Mouse (Mus musculus) mesoderm, embryonic 11.5 days (tissue): ENCODE measurements around the gene Pibf1.
A peak's percentile ranks its signal among the peaks of the same experiment; 100 is the strongest.

Experiments
- DNase-seq: peaks from one replicate; pipeline ENCODE4 v3.0.0-alpha.2; 2012; ENCODE audit warnings: low read depth, low spot score

Pibf1 gene

DNA sequence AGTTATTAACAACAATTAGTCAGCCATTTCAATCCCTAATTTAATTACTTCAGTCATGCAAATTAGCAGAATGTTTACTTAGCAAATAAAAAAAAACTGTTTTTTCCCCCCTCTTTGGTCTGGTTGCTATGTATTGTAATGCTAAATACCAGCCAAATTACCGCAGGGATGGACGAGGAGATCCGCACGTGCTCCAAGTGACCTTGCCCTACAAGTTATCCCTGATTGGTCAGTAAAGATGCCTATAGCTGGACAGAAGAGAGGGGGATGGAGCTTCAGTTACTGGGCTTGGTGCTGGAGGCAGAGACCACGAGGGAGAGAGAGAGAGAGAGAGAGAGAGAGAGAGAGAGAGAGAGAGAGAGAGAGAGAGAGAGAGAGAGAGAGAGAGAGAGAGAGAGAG, 167.5 kb downstream of the Pibf1 start:
- DNase-seq: no peak

DNA sequence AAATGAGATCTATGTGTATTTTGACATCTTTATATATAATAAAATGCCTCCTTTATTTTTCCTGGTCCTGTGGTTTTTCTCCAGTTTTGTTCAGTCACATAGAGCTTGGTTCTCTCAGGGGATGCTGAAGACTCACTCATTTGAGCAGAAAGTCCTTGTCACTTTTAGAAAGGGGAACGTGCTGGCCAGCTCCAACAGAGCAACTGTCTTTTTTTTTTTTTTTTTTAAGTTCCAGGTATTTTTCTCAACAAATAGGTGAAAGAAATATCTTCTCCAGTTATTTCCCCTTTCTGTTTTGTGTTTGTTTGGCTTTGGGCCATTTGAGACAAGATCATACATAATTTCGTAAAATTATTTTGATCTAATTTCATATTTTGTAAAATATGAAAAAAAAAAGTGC, 174.8 kb downstream of the Pibf1 start:
- no peak for DNase-seq

DNA sequence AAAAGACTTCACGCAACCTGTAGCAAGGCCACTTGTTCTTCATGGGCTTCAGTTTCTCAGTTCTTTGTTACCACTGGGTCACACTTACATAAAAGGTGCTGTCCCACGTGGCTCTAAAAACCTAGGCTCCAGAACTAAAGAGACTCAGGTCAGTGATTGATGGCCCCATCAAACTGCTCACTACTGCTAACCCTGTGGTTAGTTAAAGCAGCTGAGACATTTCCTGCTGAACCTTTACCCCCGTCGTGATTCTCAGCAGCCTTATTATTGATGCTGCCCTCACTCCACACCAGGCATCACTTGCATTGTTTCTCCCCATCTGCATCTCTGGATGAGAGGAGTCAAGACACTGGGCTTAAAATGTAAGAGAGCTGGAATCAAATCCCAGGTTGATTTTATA, 176.6 kb downstream of the Pibf1 start:
- no peak for DNase-seq

DNA sequence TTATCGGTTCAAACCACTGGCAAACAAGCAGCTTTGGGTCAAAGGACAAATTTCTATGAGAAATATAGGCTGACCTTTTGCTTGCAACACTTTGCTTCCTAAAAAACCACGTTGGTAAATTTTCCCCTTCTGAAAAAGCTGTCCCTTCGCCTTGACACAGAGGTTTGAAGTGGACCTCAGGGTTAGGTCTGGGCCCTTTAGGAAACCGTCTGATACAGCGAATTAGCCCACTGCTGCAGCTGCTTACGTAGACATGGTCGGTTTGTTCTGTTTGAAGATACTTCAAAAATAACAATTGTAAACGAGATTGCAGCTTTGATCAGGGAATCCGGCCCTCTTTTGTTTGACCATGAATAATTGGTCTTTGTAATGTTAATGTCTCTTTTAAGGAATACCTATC, 179.1 kb downstream of the Pibf1 start:
- no peak for DNase-seq

DNA sequence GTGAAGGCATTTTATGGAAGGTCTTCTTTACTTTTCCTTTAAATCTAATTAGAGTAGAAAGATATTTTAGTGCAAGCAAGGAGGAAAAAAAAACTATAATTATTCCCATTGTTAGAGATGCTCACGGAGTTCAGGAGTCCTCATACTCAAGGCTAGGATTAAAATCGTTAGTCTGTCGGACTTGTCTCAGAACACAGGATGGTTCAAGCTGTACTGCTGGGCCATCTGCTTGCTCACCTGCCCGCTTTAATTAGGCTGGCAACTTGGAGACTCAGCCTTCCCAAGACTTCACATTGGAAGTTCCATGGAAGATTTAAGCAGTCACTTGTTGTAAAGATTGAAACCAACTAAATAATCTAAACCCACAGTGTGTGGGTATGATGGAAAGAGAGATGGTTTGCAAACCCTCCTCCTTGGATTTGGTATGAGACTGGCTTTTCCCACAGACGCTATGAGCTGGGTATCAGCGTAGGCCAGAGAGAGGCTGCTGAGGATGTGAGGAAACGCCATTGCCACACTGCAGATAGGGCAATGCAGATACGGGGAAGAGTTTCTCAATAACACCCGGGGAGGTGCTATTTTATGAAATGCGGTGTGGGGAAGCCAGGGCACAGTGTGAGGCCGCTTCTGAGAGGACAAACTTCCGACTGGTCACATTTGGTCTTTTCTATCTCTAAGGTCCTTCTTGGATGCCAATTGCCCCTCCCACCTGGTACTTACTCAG, 179.7 kb downstream of the Pibf1 start:
- DNase-seq: no peak

DNA sequence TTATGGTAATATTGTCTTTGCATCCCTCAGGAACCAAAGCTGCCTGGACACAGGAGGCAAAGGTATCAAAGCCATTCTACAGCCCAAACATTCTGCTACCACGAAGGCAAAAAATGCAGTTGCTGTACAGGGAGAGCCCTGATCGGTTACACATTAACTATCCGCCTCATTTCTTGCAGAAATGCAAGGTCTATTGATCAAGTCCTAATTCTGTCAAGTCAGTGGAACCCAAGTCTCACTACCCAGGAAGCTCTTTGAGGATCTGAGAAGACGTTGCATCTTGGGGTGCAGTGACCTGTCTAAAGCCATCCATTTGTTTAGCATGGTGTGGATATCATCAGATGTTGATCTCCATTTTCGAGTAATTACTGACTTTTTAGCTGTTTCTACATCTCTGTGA, 181.2 kb downstream of the Pibf1 start:
- DNase-seq: no peak

DNA sequence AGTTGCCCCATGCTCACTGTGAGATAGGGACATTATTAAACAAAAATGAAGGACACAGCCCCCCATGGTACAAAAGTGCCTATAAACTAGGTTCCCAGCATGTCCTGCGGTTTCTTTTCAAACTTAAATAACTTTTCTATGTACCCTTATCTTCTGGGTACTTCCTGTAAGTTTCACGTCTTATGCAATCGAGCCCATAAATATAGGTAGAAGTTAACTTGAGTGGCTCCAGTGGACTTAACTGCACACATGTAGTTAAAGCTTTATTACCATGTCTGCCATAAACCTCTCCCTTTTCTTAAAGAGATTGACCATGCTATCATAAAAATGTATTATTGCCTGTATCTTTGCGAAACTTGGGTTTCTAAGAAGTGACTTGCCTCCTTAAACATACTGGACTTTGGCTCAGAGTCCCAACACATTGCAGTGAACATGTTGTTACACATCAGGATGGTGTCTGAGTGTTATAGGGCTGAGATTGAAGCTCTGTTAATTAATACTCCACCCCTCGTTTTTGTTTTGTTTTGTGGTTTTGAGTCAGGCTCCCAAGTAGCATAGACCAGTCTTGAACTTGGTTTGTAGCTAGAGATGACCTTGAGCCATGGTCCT, 181.7 kb downstream of the Pibf1 start:
- no peak for DNase-seq

DNA sequence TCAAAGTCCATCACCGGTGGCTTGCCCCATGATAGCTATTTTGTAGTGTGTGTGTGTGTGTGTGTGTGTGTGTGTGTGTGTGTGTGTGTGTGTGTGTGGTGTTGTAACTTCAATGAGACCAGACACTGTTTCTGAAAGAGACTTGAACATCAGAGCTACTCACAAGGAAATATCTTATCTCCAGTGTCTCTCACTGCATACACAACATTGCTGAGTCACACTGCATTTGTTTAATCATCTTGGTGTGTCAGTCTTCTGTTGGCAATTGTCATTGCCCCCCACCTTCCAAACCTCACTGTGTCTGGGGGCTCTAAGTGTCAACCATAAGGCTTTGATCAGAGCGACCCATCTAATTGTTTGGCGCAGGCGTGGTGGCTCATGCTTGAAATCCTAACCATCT, 186.3 kb downstream of the Pibf1 start:
- no peak for DNase-seq

DNA sequence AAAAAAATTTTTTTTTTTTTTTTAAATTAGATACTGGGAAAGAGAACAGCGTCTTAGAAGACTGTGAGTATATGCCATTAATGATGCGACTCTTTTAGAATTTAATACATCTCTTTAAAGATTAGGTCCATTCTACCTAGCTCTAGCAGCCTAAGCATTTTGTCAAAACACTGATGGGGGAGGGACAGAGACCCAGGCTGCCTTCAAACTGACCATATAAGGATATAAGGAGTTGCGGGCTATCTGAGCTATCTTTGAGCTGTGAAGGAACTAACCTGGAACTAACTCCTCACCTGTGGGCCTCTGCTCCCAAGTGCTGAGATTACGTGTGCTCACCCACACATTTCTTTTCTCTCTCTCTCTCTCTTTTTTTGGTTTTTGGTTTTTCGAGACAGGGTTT, 193.0 kb downstream of the Pibf1 start:
- no peak for DNase-seq

DNA sequence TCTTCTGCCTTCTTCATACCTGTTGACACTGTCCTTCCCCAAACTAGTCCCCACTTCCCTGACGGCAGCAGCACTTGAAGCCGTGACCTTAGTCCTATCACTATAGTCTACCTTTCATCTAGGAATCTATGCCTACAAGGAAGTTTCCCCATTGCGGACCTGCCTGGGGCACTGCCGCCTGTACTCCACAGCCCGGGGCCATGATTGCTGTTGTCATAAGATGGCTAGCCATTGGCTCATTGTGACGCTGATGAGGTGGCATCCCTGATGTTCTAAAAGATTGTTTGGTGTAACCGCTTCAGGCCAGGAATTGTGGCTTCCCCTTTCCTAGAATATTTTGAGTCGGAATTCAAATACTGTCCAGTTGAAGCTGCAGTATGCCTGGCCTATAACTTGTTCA, 195.2 kb downstream of the Pibf1 start:
- DNase-seq: no peak

DNA sequence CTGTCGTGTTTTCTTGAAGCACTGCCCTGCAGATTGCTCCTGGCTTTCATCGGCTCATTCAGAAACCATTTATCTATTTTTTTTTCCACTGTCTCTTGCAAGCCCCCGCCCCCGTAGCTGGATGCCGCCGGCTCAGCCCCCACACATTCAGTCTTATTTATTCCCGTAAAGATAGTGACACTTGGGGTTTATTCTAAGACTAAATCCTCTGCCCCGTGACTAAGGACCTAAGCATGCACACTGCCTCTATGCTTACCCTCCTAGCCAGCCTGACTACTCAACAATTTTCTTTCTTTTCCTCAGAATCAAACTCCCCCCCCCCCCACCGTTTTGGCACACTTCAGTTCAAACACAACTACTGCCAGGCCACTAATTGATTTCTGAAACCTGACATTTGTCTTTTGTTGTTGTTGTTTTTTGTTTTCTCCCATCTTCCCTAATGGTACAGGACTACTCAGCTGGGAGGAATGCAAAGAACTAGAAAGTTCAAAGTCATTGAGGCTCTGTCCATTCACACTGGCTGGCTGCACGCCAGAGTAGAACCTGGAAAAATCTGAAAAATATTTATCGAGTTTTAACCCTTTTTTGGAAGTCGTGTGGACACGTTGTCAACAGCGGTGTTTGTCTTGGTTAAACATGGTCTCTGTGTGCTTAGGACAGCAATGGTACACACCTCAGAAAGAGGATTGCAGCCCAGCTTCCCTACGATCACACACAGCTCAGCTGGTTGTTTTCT, 196.6 kb downstream of the Pibf1 start:
- no peak for DNase-seq

DNA sequence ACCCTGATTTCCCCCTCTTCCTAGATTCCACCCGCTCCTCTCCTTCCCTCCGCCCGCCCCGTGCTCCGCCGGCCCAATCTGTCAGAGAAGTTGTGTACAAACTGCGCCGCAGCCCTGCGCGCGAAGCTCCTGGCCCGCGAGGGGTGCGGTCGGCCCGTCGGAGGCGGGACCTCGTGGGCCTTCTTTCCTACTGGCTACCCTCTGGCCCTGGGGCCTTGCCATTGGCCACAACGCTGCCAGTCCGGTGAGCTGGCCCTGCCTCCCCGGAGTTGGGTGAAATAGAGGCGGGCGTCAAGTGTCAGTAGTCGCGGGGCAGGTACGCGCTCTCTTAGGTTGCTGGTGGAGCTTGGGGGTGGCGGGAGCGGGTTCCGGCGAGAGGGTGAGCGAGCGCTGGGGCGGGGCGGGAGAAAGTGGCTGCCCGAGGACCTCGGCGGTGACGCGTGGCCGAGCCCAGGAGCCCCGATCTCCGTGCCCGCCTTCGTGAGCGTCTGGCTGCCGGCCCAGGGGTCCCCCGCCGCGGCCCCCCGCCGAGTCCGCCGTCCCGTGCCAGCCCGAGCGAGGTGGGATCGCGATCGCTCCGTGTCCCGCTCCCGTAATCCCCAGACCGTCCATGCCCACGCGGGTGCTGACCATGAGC, 199.3 kb downstream of the Pibf1 start, which contains the start of gene Klf5:
TSS of gene Klf5 (plus strand) at position 307 of the 637 bp plus-strand sequence.
- DNase-seq: peak; percentile 92

DNA sequence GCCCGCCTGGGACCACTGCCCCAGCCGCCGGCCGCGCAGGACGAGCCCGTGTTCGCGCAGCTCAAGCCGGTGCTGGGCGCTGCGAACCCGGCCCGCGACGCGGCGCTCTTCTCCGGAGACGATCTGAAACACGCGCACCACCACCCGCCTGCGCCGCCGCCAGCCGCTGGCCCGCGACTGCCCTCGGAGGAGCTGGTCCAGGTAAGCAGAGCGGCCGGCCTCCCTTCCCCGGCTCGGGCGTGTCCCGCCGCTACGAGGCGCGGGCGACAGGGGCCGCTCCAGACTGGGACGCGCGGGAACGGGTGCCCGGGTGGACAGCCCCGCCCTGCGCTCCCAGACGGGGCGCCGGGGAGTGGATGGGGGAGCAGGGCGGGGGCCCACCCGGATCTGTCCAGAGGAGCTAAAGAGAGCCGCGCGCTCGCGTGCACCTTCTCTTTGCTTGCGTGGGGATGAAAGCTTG, 199.8 kb downstream of the Pibf1 start:
- DNase-seq: peak; percentile 61

DNA sequence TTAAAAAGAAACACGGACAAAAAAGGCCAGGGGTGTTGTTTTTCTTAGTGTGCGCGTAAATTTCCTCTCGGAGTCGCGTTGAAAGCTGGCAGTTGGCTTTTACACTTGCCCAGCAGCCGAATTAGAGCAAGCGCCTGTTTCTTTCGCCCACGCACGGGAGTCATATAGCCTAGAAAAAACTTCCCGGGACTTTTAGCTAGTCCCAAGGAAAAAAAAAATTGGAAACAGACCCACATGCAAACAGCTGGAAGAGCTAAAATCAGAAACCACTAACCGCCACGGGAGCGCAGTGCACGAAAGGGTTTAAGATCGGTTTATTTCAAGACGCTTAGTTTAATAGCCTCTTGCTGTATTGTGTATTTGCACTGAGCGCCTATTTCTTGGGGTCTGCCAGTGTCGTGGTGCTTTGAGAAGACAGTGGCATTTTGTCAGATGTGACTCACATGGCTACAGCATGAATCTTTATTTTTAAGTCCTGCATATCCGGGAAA, 200.5 kb downstream of the Pibf1 start:
- DNase-seq: no peak

DNA sequence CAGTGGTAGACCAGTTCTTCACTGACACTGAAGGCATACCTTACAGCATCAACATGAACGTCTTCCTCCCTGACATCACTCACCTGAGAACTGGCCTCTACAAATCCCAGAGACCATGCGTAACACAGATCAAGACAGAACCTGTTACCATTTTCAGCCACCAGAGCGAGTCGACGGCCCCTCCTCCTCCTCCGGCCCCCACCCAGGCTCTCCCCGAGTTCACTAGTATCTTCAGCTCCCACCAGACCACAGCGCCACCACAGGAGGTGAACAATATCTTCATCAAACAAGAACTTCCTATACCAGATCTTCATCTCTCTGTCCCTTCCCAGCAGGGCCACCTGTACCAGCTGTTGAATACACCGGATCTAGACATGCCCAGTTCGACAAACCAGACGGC, 202.2 kb downstream of the Pibf1 start:
- no peak for DNase-seq
